Mouse (Mus musculus) midbrain, embryonic 14.5 days (tissue): Measurements from ENCODE around the gene Chmp3. TPM values are rescaled to one million over a fixed set of nuclear protein-coding genes. Genes with fewer than 3 reads are reported as not detected.

Experiments used
- ATAC-seq: fragments of 200-750 bp; cut with Nextera tagmentation; 2 replicates; pipeline ENCODE4 v1.8.0; 2017; ENCODE audit warnings: moderate number of reproducible peaks, moderate library complexity; ENCODE audit not compliant: low FRiP score, low TSS enrichment
- DNase-seq: peaks from one replicate; pipeline ENCODE4 v3.0.0-alpha.2; 2015
- H3K27ac ChIP-seq: fragments of 300-500 bp; sonication (generic); replicated peaks from 2 replicates; pipeline ENCODE4 v1.5.1; 2014; ENCODE audit warnings: mild to moderate bottlenecking, low read depth, low read length, moderate library complexity
- H3K27me3 ChIP-seq: fragments of 300-500 bp; sonication (generic); 2 replicates; pipeline ENCODE4 v1.6.1; 2014; ENCODE audit warnings: low read length, control low read depth, mixed read lengths; ENCODE audit not compliant: control insufficient read depth, insufficient read depth
- H3K36me3 ChIP-seq: fragments of 300-500 bp; sonication (generic); 2 replicates; pipeline ENCODE4 v1.6.1; 2014; ENCODE audit warnings: low read length, control low read depth; ENCODE audit not compliant: control insufficient read depth, insufficient read depth
- H3K4me1 ChIP-seq: fragments of 300-500 bp; sonication (generic); 2 replicates; pipeline ENCODE4 v1.6.1; 2014; ENCODE audit warnings: mild to moderate bottlenecking, antibody characterized with exemption, low read length, control low read depth; ENCODE audit not compliant: control insufficient read depth, insufficient read depth
- H3K4me2 ChIP-seq: fragments of 300-500 bp; sonication (generic); 2 replicates; pipeline ENCODE4 v1.6.1; 2014; ENCODE audit warnings: mild to moderate bottlenecking, low read length, moderate library complexity
- H3K4me3 ChIP-seq: fragments of 300-500 bp; sonication (generic); replicated peaks from 2 replicates; pipeline ENCODE4 v1.5.1; 2014; ENCODE audit warnings: low read depth, low read length
- H3K9ac ChIP-seq: fragments of 300-500 bp; sonication (generic); replicated peaks from 2 replicates; pipeline ENCODE4 v1.6.1; 2014; ENCODE audit warnings: mild to moderate bottlenecking, low read length, moderate library complexity
- H3K9me3 ChIP-seq: fragments of 300-500 bp; sonication (generic); 2 replicates; pipeline ENCODE4 v1.6.1; 2016; ENCODE audit warnings: low read length, control low read depth, mixed read lengths; ENCODE audit not compliant: control insufficient read depth
- whole genome bisulfite sequencing: fragments of 180-500 bp; shearing (Covaris S2); extraction: QIAGEN DNeasy Blood & Tissue Kit; methylation state at CpG from one replicate; pipeline ENCODE4 v1.1.7; 2014; 5-methylcytosine and 5-hydroxymethylcytosine counted together
- polyA plus RNA-seq: library from polyadenylated mRNA; unstranded; fragments of >200 nt; fragmentation: Nextera tagmentation; extraction: Ambion mirVana; gene quantifications from 2 replicates; pipeline ENCODE4 v1.2.1, GENCODE M21; 2014

The Chmp3 gene
- 43.0 and 57.8 TPM in 2 replicates for polyA plus RNA-seq

DNA sequence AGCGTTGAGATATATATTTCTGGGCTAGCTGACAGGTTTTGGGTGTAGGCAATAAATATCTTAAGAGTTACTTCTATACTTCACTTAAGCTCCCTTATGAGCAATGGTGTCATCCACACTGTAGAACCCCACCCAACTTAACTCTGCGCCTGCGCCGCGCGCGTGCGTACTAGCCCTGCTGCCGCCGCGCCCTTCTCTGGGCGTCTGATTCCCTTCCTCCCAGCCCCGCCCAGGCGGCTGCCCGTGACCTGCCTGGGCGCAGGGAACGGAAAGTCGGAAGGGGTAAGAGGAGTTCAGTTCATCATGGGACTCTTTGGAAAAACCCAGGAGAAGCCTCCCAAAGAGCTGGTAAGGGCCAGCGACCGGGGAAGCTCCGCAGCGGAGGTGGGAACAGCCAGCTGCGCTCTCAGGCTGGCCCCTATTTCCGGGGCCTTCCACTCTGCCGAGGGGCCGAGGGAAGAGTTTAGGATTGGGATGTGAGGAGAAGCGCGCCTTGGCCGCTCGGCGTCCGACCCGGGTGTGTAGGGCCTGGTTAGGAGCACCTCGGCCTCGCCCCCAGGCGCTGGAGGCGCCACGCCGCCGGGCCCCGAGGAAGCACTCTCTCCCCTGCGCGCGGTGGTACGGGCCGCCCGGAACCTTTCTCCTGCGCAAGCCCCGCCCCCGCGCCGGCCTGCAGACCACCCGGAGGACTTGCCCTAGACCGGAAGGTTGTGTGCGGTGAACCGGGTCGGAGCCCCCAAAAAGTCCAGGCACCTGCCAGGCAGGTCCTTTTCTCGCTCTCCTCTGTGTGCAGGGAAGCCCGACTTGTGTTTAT lies at the start of gene Chmp3:
Gene Chmp3, plus strand, starts transcription at position 112 of the 814 bp plus-strand sequence.
- peaks cover 4% of the 10 kb centered on the region; the same call in 1 of the 2 replicates for H3K9me3 ChIP-seq
- peak within 1 kb of the TSS; percentile 71 for H3K4me3 ChIP-seq
- peaks cover 8% of the 10 kb centered on the region; the same call in 1 of the 2 replicates for H3K4me1 ChIP-seq
- no peaks in the 10 kb centered on the region for H3K36me3 ChIP-seq
- peak within 1 kb of the TSS; percentile 96 for H3K9ac ChIP-seq
- peak; percentile 98 for ATAC-seq
- under 1% methylated on average over 57 of the region's 59 CpGs for WGBS
- peak within 1 kb of the TSS; percentile 57 for H3K4me2 ChIP-seq
- peak within 1 kb of the TSS; percentile 97 for H3K27ac ChIP-seq
- no peaks in the 10 kb centered on the region for H3K27me3 ChIP-seq
- DNase-seq = peak; percentile 96

GRCm38 (mm10) chr6:71494341-71495020 lies 49.1 kb upstream of the Chmp3 start:
- Histone ChIP-seq H3K4me2 (peak overlapping the region; percentile 71), H3K9me3 (no peaks in the 10 kb centered on the region), H3K27ac (peak overlapping the region; percentile 99), H3K36me3 (peaks cover 11% of the 10 kb centered on the region; the same call in 1 of the 2 replicates), H3K4me1 (peaks cover 17% of the 10 kb centered on the region), H3K9ac (peak overlapping the region; percentile 98), H3K4me3 (peak overlapping the region; percentile 90), H3K27me3 (no peaks in the 10 kb centered on the region)
- 0% methylated on average over 46 of the region's 46 CpGs for WGBS
- DNase-seq (peak; percentile 72), ATAC-seq (peak; percentile 44)

DNA sequence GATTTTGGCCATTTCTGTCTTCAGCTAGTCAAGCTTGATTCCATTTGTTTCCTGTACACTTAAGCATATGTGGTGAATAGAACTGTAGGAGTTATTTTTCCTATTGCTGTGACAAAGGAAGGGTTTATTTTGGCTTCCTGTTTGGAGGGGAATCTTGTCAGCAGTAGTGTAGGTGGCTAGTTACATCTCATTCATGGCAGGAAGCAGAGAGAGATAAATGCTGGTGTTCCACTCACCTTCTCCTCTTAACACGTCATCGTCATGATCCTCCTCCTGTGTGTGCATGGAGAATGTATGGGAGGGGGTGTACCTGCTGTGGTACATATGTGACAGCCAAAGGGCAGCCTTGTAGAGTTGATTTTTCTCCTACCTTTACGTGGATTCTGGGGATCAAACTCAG lies 43.0 kb upstream of the Chmp3 start:
- 90% methylated on average over 3 of the region's 3 CpGs for WGBS
- Histone ChIP-seq H3K4me1 (peaks cover 14% of the 10 kb centered on the region), H3K27ac (no peak overlapping the region), H3K4me2 (no peak overlapping the region), H3K9ac (no peak overlapping the region), H3K9me3 (no peaks in the 10 kb centered on the region), H3K4me3 (no peak overlapping the region), H3K36me3 (peaks cover 27% of the 10 kb centered on the region), H3K27me3 (no peaks in the 10 kb centered on the region)
- DNase-seq = no peak
- no peak for ATAC-seq

- no peak overlapping the region for H3K4me2 ChIP-seq
- H3K27ac ChIP-seq = no peak overlapping the region
- ATAC-seq (no peak), DNase-seq (no peak)
- H3K4me1 ChIP-seq = no peaks in the 10 kb centered on the region
- no peak overlapping the region for H3K9ac ChIP-seq
- WGBS = 76% methylated on average over 4 of the region's 4 CpGs
- H3K4me3 ChIP-seq = no peak overlapping the region
- H3K9me3 ChIP-seq = no peaks in the 10 kb centered on the region
- H3K36me3 ChIP-seq = peaks cover 44% of the 10 kb centered on the region
- no peaks in the 10 kb centered on the region for H3K27me3 ChIP-seq
These were observed 40.6 kb upstream of the Chmp3 start for GRCm38 (mm10) chr6:71503001-71503400.

DNA sequence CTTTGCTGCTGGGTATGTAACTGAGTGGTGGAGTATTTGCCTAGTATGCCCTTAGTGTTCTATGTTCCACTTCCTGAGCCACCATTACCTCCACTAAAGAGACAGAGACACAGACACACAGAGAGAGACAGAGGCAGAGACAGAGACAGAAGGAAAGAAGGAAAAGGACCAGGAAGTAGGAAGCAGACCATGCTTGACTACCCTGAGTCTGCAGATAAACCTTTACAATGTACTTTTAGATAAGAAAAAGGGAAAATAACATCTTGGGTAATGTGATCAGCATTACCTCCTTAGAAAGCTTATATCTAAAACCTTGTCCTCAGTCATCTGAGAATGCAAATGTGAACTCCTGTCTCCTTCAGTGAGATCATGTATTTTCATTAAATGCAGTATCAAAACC lies 39.9 kb upstream of the Chmp3 start:
- Histone ChIP-seq H3K27me3 (no peaks in the 10 kb centered on the region), H3K9ac (no peak overlapping the region), H3K27ac (no peak overlapping the region), H3K4me1 (no peaks in the 10 kb centered on the region), H3K4me3 (no peak overlapping the region), H3K4me2 (no peak overlapping the region), H3K36me3 (peaks cover 47% of the 10 kb centered on the region), H3K9me3 (no peaks in the 10 kb centered on the region)
- DNase-seq = no peak
- no peak for ATAC-seq

DNA sequence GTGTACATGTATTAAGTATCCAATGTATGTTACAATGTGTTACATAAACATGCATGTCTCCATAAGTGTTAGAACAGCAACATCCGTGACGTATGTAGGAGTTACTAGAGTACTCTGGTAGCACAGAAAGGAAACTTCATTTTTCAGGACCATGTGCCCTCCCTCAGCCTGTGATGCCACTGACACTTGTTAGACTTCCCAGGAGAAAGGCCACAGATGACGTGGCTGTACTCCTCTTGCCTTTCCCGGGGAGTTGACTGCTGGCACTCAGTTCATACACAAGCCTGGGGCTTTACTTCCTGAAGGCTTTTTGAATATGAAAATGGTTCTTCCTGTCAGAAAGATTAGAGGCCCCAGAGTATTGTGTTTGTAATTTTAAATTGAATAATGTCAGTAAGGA lies 39.5 kb upstream of the Chmp3 start:
- Histone ChIP-seq H3K27me3 (no peaks in the 10 kb centered on the region), H3K4me2 (no peak overlapping the region), H3K4me3 (no peak overlapping the region), H3K27ac (no peak overlapping the region), H3K4me1 (no peaks in the 10 kb centered on the region), H3K9me3 (no peaks in the 10 kb centered on the region), H3K9ac (no peak overlapping the region), H3K36me3 (peaks cover 46% of the 10 kb centered on the region)
- WGBS = 87% methylated on average over 4 of the region's 4 CpGs
- ATAC-seq (no peak), DNase-seq (no peak)

DNA sequence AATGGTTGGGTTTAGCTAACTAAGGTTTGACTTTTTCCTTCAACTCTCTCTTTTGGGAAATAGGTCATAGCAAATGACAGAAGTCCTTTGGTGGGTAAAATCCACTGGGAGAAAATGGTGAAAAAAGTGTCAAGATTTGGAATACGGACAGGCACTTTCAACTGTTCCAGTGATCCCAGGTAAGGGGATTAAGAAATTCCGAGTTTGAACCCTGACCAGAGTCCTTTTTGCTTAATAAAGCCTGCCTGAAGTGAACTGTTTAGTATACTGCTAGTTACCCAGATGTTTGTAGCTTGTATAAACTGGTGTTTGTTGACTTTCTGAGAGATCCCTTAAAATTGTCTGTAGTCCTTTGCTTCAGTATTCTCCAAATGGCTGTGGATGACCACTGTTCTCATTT lies 37.9 kb upstream of the Chmp3 start:
- peaks cover 52% of the 10 kb centered on the region for H3K36me3 ChIP-seq
- no peak overlapping the region for H3K27ac ChIP-seq
- H3K4me1 ChIP-seq = no peaks in the 10 kb centered on the region
- no peak overlapping the region for H3K4me3 ChIP-seq
- ATAC-seq = no peak
- WGBS = 92% methylated on average over 2 of the region's 2 CpGs
- no peak overlapping the region for H3K4me2 ChIP-seq
- DNase-seq = no peak
- no peaks in the 10 kb centered on the region for H3K9me3 ChIP-seq
- no peaks in the 10 kb centered on the region for H3K27me3 ChIP-seq
- no peak overlapping the region for H3K9ac ChIP-seq

DNA sequence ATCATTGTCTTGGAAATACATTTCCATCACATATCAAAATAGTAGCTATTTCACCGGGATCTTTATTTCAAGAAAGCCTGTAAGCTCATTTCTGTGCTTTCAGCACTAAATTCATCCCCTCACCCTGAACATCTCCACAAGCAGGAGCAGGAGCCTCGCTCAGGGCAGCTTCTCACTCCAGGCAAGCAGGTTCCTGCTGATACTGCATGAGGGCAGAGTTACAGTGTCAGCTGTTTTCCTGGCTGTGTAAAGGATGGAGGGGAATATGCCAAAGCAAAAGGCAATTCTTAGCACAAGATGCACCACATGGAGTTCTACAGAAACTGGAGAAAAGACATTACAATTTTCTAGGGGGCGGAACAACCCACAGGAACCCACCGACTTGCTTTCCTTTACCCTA lies 24.1 kb upstream of the Chmp3 start:
- no peaks in the 10 kb centered on the region for H3K9me3 ChIP-seq
- H3K4me2 ChIP-seq = no peak overlapping the region
- no peak overlapping the region for H3K9ac ChIP-seq
- H3K36me3 ChIP-seq = 0 out of 2 replicates have a peak, but pooled peaks cover 5% of the 10 kb centered on the region
- ATAC-seq (no peak), DNase-seq (no peak)
- no peaks in the 10 kb centered on the region for H3K27me3 ChIP-seq
- 92% methylated on average over 4 of the region's 4 CpGs for WGBS
- no peak overlapping the region for H3K4me3 ChIP-seq
- no peak overlapping the region for H3K27ac ChIP-seq
- no peaks in the 10 kb centered on the region for H3K4me1 ChIP-seq
